Mouse (Mus musculus) cerebellum, adult 9-11 months (tissue): ENCODE results near the gene Slc20a1.
A peak's percentile ranks its signal among the peaks of the same experiment; 100 is the strongest.

Experiments used
- DNase-seq: peaks from one replicate; pipeline ENCODE4 v3.0.0; 2022

Gene Slc20a1

DNA sequence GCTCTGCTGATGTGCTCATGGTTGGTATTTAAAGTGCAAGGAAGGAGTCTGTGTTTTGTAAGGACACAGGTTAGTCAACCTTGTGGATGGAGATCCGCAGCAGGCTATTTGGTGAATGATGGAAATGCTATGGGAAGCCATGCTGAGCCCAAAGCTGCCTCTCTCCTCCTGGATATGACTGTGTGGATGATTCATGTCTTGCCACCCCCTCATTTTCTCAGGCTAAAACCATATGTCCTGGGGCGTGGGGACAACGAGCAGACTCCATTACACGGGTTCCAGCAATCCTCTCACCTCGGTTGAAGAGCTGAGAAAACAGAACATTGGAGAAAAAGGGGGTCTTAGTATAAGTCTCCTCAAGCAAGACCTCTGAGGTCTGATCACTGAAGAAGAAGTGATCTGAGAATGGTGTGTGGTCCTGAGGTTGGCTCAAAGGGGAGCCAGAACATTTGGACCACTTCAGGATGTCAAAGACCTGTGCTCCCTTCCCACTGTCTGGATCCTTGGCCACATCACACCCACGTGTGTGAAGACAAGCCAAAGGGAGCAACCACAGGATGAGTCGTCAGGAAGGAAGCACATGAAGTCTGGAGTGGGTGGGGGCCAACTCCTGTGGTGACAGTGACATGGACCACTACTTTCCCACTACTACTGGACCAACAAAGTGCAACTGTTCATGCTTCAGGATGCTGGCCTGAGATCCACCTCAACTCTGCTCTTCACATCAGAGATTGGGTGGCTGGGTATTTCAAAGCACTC is 6.0 kb upstream of the Slc20a1 start:
- no peak for DNase-seq

DNA sequence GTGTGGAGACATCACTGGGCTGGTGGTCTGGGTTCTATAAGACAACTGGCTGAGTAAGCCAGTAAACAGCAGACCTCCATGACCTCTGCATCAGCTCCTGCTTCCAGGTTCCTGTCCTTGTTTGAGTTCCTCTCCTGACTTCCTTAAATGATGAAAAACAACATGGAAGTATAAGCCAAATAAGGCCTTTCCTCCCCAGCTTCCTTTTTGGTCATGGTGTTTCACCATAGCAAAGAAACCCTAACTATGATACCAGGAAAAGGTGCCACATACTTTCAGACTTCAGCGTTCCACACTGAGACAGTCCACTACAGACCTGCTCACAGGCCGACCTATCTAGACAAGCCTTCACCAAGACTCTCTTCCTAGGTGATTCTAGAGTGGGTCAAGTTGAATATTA is 2.2 kb upstream of the Slc20a1 start:
- DNase-seq: no peak

DNA sequence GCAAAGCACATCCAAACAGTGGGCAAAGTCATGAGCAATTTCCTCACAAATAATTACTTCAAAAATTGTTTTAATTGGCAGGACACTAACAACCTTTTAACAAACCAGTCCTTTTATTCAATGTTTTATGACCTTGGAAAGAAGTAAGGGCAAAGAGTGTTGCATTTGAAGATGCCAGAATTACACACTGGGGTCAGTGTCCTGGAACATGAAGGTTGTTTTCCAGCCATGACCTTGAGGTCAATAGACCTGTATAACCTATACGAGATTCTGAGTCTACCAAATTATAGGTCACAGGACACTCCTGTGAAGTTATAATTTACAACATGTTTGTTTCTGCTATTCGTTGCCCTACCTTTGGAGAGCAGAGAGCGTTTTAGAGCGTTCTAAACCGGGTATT is 1.4 kb upstream of the Slc20a1 start:
- no peak for DNase-seq

DNA sequence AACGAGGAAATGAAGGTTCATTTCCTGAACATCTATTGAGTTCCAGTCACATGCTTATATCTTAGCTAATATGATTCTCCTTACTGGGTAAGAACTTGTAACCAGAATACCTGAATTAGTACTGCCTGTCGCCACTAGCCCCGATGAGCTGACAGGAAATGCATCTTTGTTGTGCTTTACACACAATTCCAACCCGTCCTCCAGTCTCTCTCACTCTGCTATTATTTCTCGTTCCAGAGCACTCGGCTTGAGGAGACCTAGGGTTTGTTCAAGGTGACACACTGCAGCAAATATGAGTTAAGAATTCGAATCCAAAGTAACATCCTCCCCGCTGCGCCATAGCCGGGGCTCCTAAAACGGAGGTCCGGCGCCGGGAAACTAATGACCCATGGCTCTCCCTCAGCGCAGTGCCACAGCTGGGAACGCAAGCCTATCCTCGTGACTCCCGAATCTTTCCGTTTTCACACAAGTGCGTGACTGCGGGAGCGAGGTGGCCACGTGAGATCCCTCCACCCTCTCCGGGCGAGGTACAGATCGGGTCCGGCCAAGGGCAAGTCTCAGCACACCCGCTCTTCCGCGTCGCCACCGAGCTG is 625 bp upstream of the Slc20a1 start:
- no peak for DNase-seq

DNA sequence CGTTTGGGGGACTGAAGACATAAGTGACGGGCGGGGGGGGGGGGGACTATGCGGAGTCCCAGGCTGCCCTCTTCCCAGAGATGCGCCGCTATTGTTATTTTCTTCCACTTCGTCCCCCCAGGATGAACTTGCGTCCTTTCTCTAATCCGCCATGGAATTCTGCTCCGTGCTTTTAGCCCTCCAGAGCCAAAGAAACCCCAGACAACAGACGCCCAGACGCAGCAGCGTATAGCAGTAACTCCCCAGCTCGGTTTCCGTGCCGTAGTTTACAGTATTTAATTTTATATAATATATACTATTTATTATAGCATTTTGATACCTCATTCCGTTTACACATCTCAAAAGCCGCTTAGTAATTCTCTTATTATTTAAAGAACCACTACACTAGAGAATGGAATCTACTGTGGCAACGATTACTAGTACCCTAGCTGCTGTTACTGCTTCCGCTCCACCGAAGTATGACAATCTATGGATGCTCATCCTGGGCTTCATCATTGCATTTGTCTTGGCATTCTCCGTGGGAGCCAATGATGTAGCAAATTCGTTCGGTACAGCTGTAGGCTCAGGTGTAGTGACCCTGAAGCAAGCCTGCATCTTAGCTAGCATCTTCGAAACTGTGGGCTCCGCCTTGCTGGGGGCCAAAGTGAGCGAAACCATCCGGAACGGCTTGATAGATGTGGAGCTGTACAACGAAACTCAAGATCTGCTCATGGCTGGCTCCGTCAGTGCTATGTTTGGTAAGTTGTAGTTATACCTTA is 943 bp downstream of the Slc20a1 start:
- DNase-seq: peak; percentile 50

DNA sequence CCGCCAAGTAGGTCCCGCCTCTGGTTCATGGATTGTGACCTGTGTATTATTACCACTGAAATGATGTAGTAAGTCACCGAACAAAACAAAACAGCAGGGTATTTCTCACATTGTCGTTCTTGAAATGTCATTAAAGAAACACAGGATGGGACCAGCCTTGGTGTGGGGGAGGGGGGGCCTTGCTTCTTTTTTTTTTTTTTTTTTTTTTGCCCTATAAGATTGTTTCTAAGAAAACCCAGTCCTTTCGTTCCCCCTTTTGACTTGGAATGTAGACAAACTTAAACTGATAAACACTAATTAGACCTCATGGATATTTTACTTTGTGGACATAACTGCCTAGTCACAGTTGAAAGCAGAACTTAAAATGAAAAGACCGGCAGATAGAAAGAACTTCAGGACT is 6.4 kb downstream of the Slc20a1 start:
- no peak for DNase-seq

DNA sequence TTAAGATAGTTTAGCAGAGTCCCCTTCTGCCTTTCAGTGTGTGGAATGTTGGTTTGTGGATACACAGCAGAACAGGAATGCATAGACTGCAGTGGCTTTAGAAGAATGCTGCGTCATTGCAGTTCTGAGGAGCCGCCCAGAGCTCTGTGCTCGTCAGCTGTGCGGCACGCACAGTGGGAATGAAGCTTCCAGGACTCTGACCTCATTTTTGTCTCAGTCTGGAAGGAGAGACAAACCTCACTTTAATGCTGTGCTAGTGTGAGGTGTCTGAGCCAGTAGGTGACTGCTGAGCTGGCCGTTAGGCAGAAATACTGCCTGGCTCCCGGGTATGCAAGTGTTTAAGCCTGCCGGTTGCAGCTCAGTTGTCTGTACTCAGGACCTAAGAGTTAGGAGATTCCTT is 8.3 kb downstream of the Slc20a1 start:
- DNase-seq: no peak

DNA sequence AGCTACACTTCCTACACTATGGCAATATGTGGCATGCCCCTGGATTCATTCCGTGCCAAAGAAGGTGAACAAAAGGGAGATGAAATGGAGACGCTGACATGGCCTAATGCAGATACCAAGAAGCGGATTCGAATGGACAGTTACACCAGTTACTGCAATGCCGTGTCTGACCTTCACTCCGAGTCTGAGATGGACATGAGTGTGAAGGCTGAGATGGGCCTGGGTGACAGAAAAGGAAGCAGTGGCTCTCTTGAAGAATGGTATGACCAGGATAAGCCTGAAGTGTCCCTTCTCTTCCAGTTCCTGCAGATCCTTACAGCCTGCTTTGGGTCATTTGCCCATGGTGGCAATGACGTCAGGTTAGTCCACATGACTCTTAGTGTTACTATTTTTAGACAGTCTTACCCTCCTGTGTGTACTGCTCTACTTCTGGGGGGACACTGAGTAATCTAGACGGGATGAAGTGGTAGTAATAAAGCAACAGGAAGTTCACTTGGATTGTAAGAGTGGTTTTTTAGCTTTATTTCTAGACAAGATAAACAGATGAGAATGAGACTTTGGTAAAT is 9.7 kb downstream of the Slc20a1 start:
- DNase-seq: no peak

DNA sequence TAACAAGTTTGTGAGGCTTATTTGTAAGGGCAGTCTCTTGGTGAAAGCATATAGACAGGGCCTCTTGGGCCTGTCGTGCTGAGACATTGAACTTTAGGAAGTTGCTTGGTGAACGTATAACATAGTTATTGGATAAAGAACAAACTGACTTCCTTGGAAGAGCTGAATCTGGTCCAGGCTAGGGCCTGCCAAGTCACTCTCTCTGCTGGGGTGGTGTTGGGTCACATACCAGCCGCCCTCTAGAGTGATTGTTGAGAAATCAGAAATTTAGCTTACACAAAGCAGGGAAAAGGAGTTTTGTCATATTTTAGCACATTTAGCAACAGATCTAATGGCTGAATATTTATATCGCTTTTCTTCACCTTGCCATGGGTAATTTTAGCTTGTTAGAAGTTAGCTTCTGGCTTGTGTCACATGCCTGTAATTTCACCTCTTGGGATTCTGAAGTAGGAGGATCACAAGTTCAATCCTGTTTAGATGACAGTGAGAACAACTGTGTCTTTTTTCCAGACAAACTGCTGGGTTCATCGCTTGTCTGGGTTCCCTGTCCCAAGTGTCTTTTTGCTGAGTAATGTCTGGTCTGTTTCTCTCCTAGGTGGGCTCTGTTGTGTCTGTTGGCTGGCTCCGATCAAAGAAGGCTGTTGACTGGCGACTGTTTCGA is 11.7 kb downstream of the Slc20a1 start:
- no peak for DNase-seq

DNA sequence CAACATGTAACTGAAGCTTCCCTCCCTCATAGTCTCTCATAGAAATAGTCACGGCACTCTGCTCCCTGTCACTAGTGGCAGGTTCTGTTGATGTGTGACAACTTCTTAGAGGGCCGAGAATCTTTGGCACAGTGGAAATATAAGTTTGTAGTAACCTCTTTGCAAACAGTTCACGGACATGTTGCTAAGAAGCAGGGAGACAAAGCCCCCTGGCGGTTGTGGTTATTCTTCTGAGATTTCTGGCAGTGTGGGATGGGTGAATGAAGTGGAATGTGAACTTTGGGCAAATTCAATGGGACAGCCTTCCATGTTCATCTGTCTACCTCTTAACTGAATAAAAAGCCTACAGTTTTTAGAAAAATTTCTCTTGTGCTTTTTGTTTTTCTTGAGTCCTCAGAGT is 12.7 kb downstream of the Slc20a1 start:
- DNase-seq: no peak

DNA sequence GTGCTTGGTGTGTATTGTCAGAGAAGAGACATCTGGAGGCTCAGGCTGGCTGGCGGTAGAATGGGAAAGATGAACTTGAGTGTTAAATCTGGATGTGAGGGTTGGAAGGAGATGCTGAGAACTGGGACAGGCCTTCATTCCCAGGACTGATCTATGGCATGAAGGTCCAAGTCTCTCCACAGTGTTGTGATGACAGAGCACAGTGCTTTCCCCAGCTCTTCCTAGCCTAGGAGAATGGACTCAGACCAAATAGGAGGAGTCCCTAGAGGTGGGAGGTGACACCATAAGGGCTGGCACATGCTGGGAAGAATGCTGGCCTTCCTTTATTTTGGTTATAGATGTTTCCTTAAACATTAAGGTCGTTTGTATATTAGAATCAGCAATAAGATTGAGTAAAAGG is 13.4 kb downstream of the Slc20a1 start:
- DNase-seq: no peak

DNA sequence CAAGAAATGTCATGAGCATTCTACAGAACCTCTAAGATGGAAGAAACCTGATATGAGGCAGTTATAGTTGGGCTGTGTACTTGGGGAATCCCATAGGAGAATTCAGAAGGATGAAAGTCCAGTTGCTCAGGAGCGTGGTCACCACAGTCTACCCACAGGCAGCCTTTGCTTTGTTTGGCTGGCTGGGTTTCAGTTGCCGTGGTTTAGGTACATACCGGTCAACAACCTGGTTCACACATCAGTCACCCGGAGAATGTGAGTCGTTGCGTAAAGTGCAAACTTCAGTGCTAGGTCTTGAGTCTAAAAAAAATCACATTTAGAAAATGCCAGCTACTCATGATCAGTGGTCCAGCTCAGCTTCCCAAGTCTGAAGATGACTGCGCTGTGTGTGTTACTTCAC is 14.0 kb downstream of the Slc20a1 start:
- no peak for DNase-seq

DNA sequence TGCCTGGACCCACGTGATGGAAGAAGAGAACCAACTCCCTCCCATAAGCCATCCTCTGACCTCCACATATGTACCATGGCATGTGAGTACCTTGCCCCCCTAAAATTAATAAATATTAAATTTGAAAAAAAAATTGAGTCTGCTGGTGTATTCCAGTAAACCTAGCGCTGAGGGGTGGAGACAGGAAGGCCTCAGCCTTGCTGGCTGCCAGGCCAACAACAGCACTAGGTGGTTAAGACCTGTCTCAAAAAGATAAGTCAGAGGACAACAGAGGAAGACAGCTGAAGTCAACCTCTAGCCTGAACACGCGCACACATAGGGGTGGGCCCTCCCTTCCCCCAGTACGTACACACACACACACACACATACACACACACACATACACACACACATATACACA is 16.2 kb downstream of the Slc20a1 start:
- no peak for DNase-seq

DNA sequence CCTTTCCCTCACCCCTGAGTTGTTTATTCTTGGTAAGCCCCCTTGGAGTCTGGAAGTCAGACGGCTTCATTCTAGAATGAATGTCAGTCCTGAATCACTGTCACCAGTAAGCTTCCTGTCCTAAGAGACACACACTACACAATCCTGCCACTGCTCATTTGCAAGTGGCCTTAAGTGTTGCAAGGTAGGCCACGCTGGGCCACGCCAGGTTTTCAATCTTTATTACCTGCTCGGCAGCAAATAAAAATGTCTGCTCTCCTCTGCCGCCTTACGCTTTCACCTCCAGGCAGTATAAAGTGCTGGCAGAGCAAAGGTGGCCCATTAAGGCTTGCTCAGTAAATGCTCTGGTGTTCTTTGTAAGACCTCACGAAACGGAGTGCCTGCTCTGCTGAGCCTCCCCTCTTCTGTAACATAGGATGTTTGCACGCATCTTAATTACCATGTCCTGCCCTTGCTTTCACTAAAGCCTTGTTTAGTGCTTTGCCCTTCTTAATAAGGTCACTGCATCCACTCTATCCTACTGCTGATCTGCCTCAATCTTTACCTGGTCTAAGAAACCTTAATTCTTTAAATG is 19.1 kb downstream of the Slc20a1 start:
- DNase-seq: no peak

DNA sequence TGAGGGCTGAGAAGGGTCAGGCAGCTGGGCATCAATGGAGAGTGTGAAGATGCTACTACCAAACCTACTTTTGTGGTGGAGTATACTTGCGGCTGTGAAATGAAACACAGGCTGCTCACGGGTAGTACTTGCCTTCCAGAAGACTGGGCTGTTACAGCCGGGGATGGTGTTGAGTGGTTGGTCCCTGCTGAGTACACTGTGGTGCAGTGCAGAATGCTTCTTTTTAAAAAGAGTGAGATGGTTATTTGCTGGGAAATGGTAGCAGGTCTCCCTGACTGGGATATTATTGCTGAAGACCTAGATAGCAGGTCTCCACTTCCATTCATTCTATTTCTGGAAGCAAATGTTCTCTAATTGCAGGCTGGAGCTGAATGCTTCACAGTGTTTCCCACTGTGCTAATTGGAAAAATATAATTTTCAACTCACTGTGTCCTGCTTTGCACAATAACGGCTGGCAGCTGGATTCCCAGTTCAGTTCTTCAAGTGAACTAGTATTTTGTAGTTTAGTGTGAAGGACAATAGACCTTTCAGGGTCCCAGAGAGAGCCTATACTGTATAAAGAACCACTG is 20.1 kb downstream of the Slc20a1 start:
- DNase-seq: no peak

DNA sequence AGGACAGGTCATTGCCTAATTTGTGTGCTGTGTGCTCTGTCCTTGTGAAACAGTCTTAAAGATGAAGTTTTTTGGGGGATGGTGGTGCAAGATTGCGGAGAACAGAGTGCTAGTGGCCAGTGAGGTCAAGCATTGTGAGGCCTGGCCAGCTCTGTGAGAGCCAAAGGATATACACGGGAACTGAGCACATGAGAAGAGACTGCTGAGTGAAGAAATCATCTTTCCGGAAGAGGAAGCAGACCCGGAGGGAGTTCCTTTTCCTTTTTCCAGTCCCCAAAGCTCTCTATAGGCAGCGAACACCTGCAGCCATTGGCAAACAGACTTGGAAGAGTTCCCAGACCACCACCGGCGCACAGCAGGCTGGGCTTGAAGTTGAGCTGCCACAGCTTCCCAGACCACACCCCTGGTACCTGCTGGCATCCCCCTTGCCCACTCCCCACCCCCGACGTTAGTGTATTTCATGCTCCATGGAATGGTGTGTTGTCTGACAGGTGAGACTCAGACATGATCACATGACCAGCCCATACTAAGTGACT is 22.6 kb downstream of the Slc20a1 start:
- DNase-seq: no peak

DNA sequence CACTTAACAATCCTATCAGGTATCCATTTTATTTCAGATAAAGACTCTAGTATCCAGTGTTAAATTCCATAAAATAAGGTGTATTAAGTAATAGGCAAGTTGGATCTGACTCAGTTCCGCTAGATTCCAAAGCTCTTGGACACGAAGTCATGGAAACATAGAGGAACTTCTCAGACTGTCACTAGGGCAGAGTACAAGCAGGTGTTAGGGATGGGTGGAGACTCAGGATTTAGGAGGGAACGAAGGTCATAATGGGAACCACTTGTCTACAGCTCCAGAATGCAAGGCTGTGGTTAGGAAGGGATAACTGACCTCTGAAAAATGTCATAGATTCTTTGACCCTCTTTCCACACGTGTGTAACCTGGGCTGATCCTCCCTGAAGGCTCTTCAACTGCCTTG is 25.6 kb downstream of the Slc20a1 start:
- DNase-seq: no peak

DNA sequence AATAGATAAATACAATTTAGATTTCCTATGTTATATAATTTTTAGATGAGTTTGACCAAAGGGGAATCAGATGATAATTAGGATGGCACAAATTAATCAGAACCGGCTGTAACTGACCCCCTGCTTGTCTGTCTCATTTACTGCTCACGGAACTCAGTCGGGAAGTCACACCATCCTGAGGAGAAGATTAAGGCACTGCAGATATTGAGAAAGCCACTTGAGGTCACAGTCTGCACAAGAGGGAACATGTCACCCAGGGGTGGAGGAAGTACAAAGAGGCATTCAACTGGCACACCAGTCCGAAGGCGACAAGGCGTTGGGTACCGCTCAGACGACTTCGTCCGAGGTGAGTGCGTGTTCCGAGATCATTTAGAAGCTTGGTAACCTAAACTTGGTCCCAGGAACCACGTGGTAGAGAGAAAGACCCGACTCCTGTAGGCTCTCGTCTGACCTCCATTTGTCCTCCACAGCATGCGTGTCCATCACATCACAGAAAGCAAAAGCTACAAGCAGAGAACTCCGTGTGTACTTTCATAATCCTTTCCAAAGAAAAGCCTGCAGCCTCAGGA is 26.8 kb downstream of the Slc20a1 start:
- DNase-seq: no peak

DNA sequence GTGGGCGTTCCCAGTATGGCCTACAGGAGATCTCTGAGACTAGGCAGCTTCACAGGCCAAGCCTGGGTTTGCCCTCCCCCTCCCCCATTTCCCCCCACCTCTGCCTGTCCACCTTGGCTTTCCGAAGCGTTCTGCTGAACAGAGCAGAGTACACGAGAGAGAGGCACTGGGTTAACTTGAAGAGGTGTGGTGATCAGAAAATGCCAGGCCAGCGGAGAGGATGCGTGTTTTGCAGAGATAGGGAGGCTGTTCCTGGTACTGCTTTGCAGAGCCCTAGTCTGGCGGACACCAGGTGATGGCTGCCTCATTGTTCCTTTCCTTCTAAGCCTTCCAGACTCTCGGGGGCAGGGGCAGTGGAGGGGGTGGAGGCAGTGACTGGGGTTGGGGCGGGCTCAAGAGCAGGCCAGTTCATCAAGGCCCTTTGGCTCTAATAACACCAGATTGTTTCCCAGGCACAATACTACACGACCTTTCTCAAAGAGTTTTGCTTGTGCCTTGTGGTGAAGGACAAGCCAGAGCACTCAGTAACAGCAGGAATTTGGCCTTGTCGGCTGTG is 27.8 kb downstream of the Slc20a1 start:
- DNase-seq: no peak

DNA sequence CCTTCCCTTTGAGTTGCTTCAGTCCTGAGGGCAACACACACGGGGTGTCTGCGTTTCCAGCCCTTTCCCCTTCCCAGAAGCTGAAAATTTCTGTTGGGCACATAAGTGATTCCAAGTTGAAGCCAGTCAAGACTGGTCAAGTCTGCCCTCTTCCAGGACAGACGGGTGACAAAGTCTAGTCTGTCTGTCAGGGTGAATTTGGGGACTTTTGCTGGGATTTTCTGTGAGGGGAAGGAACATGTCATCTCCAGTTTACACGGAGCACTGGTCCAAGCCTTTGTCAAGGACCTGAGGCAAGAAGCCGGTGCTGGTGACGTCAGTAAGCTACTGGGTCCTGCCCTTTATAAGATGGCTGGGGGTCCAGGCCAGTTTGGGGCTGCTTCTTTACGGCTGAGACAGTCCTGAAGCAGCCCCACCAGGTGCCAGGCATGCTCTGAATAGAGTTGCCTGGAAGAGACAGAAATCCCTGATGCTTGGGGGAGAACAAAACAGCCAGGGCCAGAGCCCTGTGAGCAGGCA is 28.5 kb downstream of the Slc20a1 start:
- DNase-seq: no peak

DNA sequence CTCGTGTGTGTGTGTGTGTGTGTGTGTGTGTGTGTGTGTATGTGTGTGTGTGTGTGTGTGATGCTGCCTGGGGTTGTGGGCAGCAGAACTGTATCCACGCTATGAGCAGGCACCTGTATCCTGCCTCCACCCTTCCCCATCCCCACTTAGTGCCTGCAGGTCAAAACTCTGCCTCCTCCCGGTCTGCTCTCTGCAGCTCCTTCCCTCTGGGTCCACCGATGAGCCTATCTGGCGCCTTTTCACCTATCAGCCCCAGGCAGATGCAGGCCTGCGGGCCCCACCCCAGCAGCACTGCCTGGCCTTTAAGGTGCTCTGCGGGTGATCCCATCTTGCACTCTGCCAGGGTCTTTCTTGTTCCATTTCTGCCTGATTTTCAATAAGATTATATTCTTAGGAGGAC is 29.1 kb downstream of the Slc20a1 start:
- no peak for DNase-seq
